Mouse (Mus musculus): ENCODE measurements at regions not wholly inside any gene's neighbourhood (a gene's known extent, or its start where the extent isn't known, plus 50 kb on each side); places are given as distances from the start of the nearest gene placed in this dataset.

DNA sequence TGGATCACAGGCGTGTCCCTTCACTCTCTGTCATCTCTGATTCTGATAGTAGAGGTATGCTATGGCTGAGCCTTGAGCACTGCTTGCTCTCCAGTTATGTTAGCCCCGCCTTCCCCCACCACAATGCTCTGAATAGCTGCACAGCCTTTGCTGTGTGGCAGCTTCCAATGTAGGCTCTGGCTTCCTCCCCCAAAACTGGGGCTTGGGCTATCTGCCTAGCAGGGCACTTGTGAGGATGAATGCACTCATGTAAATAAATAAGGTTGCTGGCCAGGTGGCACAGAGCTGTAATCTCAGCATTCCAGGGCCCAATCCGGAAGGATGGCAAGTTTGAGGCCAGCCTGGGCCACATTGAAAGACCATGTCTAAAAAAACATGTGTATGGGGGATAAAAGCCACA, 103.6 kb upstream of the Sdk1 start:
- no peak for DNase-seq (ENCODE audit: low spot score in 2 of 2)

GRCm38 (mm10) chr5:141138771-141139360, 102.4 kb upstream of the Sdk1 start:
- DNase-seq (ENCODE audit: low spot score in 2 of 2) = no peak

GRCm38 (mm10) chr5:141139361-141139912, 101.9 kb upstream of the Sdk1 start:
- no peak for DNase-seq (ENCODE audit: low spot score in 2 of 2)

- no peak for DNase-seq (ENCODE audit: low spot score in 2 of 2)
Measured at GRCm38 (mm10) chr5:141160391-141160790, 80.9 kb upstream of the Sdk1 start.

GRCm38 (mm10) chr5:141160956-141161355, 80.3 kb upstream of the Sdk1 start:
- no peak for DNase-seq (ENCODE audit: low spot score in 2 of 2)

- DNase-seq (ENCODE audit: low spot score in 2 of 2) = no peak
Measured at GRCm38 (mm10) chr5:141182442-141182841, 58.8 kb upstream of the Sdk1 start.

GRCm38 (mm10) chr5:141189033-141189432, 52.3 kb upstream of the Sdk1 start:
- no peak for DNase-seq (ENCODE audit: low spot score in 2 of 2)
